Mouse (Mus musculus): ENCODE results near the gene Zmym4.

The Zmym4 gene

GRCm38 (mm10) chr4:126823917-126824316 lies 144.0 kb downstream of the Zmym4 start:
- DNase-seq (ENCODE audit: inconsistent age in 2 of 2, low spot score in 1 of 2) = no peak

- no peak for DNase-seq (ENCODE audit: inconsistent age in 2 of 2, low spot score in 1 of 2)
These were observed 144.7 kb downstream of the Zmym4 start for GRCm38 (mm10) chr4:126822891-126823882.

- no peak for DNase-seq (ENCODE audit: inconsistent age in 2 of 2, low spot score in 1 of 2)
These were observed 153.1 kb downstream of the Zmym4 start for GRCm38 (mm10) chr4:126814854-126815253.

- DNase-seq (ENCODE audit: inconsistent age in 2 of 2, low spot score in 1 of 2) = no peak
These were observed 154.7 kb downstream of the Zmym4 start for GRCm38 (mm10) chr4:126813212-126813611.
